Mouse (Mus musculus): ENCODE data around the gene Rer1. TPM values are rescaled to one million over a fixed set of nuclear protein-coding genes. Genes with fewer than 3 reads are reported as not detected.

The Rer1 gene
- polyA plus RNA-seq, 1 experiment from 2014 or later, result 149 TPM

GRCm38 (mm10) chr4:155075813-155076212 is 10.4 kb downstream of the Rer1 start:
- ATAC-seq (ENCODE audit: insufficient number of reproducible peaks, low FRiP score, low TSS enrichment, low read depth), result no peak

GRCm38 (mm10) chr4:155075137-155075536 is 11.0 kb downstream of the Rer1 start:
- ATAC-seq (ENCODE audit: insufficient number of reproducible peaks, low FRiP score, low TSS enrichment, low read depth) (no peak), DNase-seq (ENCODE audit: low spot score) (no peak)
- H3K27me3 ChIP-seq (ENCODE audit: control insufficient read depth, insufficient read depth, low read length), result no peaks in the 10 kb centered on the region
- H3K4me2 ChIP-seq (ENCODE audit: low read depth, severe bottlenecking), result no peak overlapping the region
- H3K9me3 ChIP-seq (ENCODE audit: control insufficient read depth, low read length), result no peaks in the 10 kb centered on the region
- no peak overlapping the region for H3K27ac ChIP-seq (replicated peaks; ENCODE audit: low read depth, low read length)
- 87% methylated on average over 9 of the region's 9 CpGs for WGBS
- no peak overlapping the region for H3K4me3 ChIP-seq (ENCODE audit: low read depth, low read length)
- no peaks in the 10 kb centered on the region for H3K4me1 ChIP-seq (ENCODE audit: control insufficient read depth, insufficient read depth, low read length)
- H3K9ac ChIP-seq (ENCODE audit: low read length), result no peak overlapping the region
- H3K36me3 ChIP-seq (ENCODE audit: control insufficient read depth, insufficient read depth, low read length), result peaks cover 47% of the 10 kb centered on the region

More at GRCm38 (mm10) chr4:155075813-155076212, 10.4 kb downstream of the Rer1 start:
- no peak overlapping the region for H3K4me2 ChIP-seq (ENCODE audit: low read depth, severe bottlenecking)
- 95% methylated on average over 2 of the region's 2 CpGs for WGBS
- DNase-seq (ENCODE audit: low spot score), result no peak
- H3K27me3 ChIP-seq (ENCODE audit: control insufficient read depth, insufficient read depth, low read length), result no peaks in the 10 kb centered on the region
- no peak overlapping the region for H3K27ac ChIP-seq (replicated peaks; ENCODE audit: low read depth, low read length)
- H3K36me3 ChIP-seq (ENCODE audit: control insufficient read depth, insufficient read depth, low read length), result peaks cover 46% of the 10 kb centered on the region
- H3K4me3 ChIP-seq (ENCODE audit: low read depth, low read length), result no peak overlapping the region
- no peak overlapping the region for H3K9ac ChIP-seq (ENCODE audit: low read length)
- no peaks in the 10 kb centered on the region for H3K4me1 ChIP-seq (ENCODE audit: control insufficient read depth, insufficient read depth, low read length)
- H3K9me3 ChIP-seq (ENCODE audit: control insufficient read depth, low read length), result no peaks in the 10 kb centered on the region

- H3K9ac ChIP-seq (ENCODE audit: low read length), result no peak overlapping the region
- DNase-seq (ENCODE audit: low spot score), result no peak
- H3K4me2 ChIP-seq (ENCODE audit: low read depth, severe bottlenecking), result no peak overlapping the region
- no peaks in the 10 kb centered on the region for H3K9me3 ChIP-seq (ENCODE audit: control insufficient read depth, low read length)
- no peaks in the 10 kb centered on the region for H3K27me3 ChIP-seq (ENCODE audit: control insufficient read depth, insufficient read depth, low read length)
- no peak for ATAC-seq (ENCODE audit: insufficient number of reproducible peaks, low FRiP score, low TSS enrichment, low read depth)
- H3K36me3 ChIP-seq (ENCODE audit: control insufficient read depth, insufficient read depth, low read length), result peaks cover 44% of the 10 kb centered on the region
- H3K4me1 ChIP-seq (ENCODE audit: control insufficient read depth, insufficient read depth, low read length), result no peaks in the 10 kb centered on the region
- 85% methylated on average over 9 of the region's 9 CpGs for WGBS
- H3K27ac ChIP-seq (replicated peaks; ENCODE audit: low read depth, low read length), result no peak overlapping the region
- H3K4me3 ChIP-seq (ENCODE audit: low read depth, low read length), result no peak overlapping the region
Observed at GRCm38 (mm10) chr4:155074418-155074817, 11.8 kb downstream of the Rer1 start.

GRCm38 (mm10) chr4:155070921-155071320 is 15.3 kb downstream of the Rer1 start:
- Histone ChIP-seq H3K4me1 (ENCODE audit: control insufficient read depth, insufficient read depth, low read length) (peaks cover 10% of the 10 kb centered on the region; the same call in 1 of the 2 replicates), H3K36me3 (ENCODE audit: control insufficient read depth, insufficient read depth, low read length) (peaks cover 42% of the 10 kb centered on the region), H3K4me3 (ENCODE audit: low read depth, low read length) (no peak overlapping the region), H3K9ac (ENCODE audit: low read length) (no peak overlapping the region), H3K27ac (replicated peaks; ENCODE audit: low read depth, low read length) (no peak overlapping the region), H3K4me2 (ENCODE audit: low read depth, severe bottlenecking) (no peak overlapping the region), H3K9me3 (ENCODE audit: control insufficient read depth, low read length) (no peaks in the 10 kb centered on the region), H3K27me3 (ENCODE audit: control insufficient read depth, insufficient read depth, low read length) (no peaks in the 10 kb centered on the region)
- WGBS, result 96% methylated on average over 5 of the region's 5 CpGs
- no peak for ATAC-seq (ENCODE audit: insufficient number of reproducible peaks, low FRiP score, low TSS enrichment, low read depth)
- no peak for DNase-seq (ENCODE audit: low spot score)

GRCm38 (mm10) chr4:155070199-155070598 is 16.0 kb downstream of the Rer1 start:
- Histone ChIP-seq H3K4me2 (ENCODE audit: low read depth, severe bottlenecking) (no peak overlapping the region), H3K27me3 (ENCODE audit: control insufficient read depth, insufficient read depth, low read length) (no peaks in the 10 kb centered on the region), H3K9ac (ENCODE audit: low read length) (no peak overlapping the region), H3K27ac (replicated peaks; ENCODE audit: low read depth, low read length) (no peak overlapping the region), H3K4me3 (ENCODE audit: low read depth, low read length) (no peak overlapping the region), H3K36me3 (ENCODE audit: control insufficient read depth, insufficient read depth, low read length) (peaks cover 35% of the 10 kb centered on the region), H3K9me3 (ENCODE audit: control insufficient read depth, low read length) (no peaks in the 10 kb centered on the region), H3K4me1 (ENCODE audit: control insufficient read depth, insufficient read depth, low read length) (peaks cover 10% of the 10 kb centered on the region; the same call in 1 of the 2 replicates)
- ATAC-seq (ENCODE audit: insufficient number of reproducible peaks, low FRiP score, low TSS enrichment, low read depth) (no peak), DNase-seq (ENCODE audit: low spot score) (no peak)
- WGBS, result 93% methylated on average over 13 of the region's 13 CpGs

DNA sequence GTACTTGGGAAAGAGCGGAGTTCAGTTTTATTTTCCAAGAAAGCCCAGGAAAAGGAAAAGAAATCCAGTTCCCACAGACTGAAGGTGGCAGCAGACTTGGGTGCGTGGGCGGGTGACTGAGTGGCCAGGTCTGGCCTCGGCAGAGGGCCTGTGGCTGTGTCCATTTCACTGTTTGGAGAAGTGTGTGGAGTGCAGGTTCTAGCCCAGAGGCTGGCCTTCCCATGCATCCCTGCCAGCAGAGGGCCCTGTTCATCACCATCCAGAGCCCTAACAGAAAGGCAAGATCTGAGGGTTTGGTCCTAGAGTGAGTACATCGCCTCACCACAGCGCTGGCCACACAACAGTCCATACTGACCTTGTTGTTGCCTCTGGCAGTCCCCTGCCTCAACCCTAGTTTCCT is 17.0 kb downstream of the Rer1 start:
- ATAC-seq (ENCODE audit: insufficient number of reproducible peaks, low FRiP score, low TSS enrichment, low read depth) (no peak), DNase-seq (ENCODE audit: low spot score) (no peak)
- Histone ChIP-seq H3K27me3 (ENCODE audit: control insufficient read depth, insufficient read depth, low read length) (no peaks in the 10 kb centered on the region), H3K27ac (replicated peaks; ENCODE audit: low read depth, low read length) (no peak overlapping the region), H3K36me3 (ENCODE audit: control insufficient read depth, insufficient read depth, low read length) (peaks cover 30% of the 10 kb centered on the region), H3K9ac (ENCODE audit: low read length) (no peak overlapping the region), H3K4me1 (ENCODE audit: control insufficient read depth, insufficient read depth, low read length) (peaks cover 10% of the 10 kb centered on the region; the same call in 1 of the 2 replicates), H3K4me3 (ENCODE audit: low read depth, low read length) (no peak overlapping the region), H3K9me3 (ENCODE audit: control insufficient read depth, low read length) (no peaks in the 10 kb centered on the region), H3K4me2 (ENCODE audit: low read depth, severe bottlenecking) (no peak overlapping the region)
- 90% methylated on average over 6 of the region's 6 CpGs for WGBS

DNA sequence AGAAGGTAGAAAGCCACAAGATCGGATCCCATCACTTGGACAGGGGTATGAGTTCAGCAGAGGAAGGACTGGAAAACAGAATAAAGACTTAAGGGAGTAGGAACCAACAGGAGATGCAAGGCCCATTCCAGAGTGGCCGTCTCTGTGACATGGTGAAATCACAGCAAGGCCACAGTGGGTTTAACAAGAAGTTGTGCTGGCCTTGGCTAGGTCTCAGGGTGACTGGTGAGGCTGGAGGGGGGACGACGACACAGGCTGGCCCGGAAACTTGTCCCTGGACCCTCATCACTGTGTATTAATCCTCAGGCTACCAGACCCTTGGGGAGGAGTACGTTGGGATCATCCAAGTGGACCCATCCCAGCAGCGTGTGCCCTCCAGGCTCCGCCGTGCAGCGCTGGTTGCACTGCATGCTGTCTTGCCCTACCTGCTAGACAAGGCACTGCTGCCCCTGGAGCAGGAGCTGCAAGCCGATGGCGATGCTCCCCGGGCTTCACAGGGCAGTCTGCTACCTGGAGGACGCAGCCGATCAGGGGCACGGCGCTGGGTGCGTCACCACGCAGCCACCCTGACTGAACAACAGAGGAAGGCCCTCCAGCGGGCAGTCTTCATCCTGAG is 17.7 kb downstream of the Rer1 start:
- Histone ChIP-seq H3K9me3 (ENCODE audit: control insufficient read depth, low read length) (no peaks in the 10 kb centered on the region), H3K4me1 (ENCODE audit: control insufficient read depth, insufficient read depth, low read length) (peaks cover 10% of the 10 kb centered on the region; the same call in 1 of the 2 replicates), H3K9ac (ENCODE audit: low read length) (no peak overlapping the region), H3K27ac (replicated peaks; ENCODE audit: low read depth, low read length) (no peak overlapping the region), H3K36me3 (ENCODE audit: control insufficient read depth, insufficient read depth, low read length) (peaks cover 29% of the 10 kb centered on the region), H3K27me3 (ENCODE audit: control insufficient read depth, insufficient read depth, low read length) (no peaks in the 10 kb centered on the region), H3K4me2 (ENCODE audit: low read depth, severe bottlenecking) (no peak overlapping the region), H3K4me3 (ENCODE audit: low read depth, low read length) (no peak overlapping the region)
- ATAC-seq (ENCODE audit: insufficient number of reproducible peaks, low FRiP score, low TSS enrichment, low read depth), result no peak
- 95% methylated on average over 20 of the region's 20 CpGs for WGBS
- no peak for DNase-seq (ENCODE audit: low spot score)

GRCm38 (mm10) chr4:155066834-155067522 is 19.2 kb downstream of the Rer1 start, which contains the start of gene Pex10:
Gene Pex10 (plus strand): TSS chr4:155067016.
- ATAC-seq (ENCODE audit: insufficient number of reproducible peaks, low FRiP score, low TSS enrichment, low read depth) (peak; percentile 93), DNase-seq (ENCODE audit: low spot score) (peak; percentile 99)
- H3K27ac ChIP-seq (replicated peaks; ENCODE audit: low read depth, low read length), result 0 out of 2 replicates have a peak within 1 kb of the TSS, but pooled peaks have one; percentile 39
- H3K4me3 ChIP-seq (ENCODE audit: low read depth, low read length), result peak within 1 kb of the TSS; percentile 62
- H3K27me3 ChIP-seq (ENCODE audit: control insufficient read depth, insufficient read depth, low read length), result no peaks in the 10 kb centered on the region
- peak within 1 kb of the TSS; percentile 81 for H3K4me2 ChIP-seq (ENCODE audit: low read depth, severe bottlenecking)
- H3K4me1 ChIP-seq (ENCODE audit: control insufficient read depth, insufficient read depth, low read length), result peaks cover 10% of the 10 kb centered on the region; the same call in 1 of the 2 replicates
- no peaks in the 10 kb centered on the region for H3K9me3 ChIP-seq (ENCODE audit: control insufficient read depth, low read length)
- WGBS, result under 1% methylated on average over 48 of the region's 48 CpGs
- H3K9ac ChIP-seq (ENCODE audit: low read length), result peak within 1 kb of the TSS; percentile 76
- H3K36me3 ChIP-seq (ENCODE audit: control insufficient read depth, insufficient read depth, low read length), result peaks cover 24% of the 10 kb centered on the region
